Mouse (Mus musculus) heart, adult 9 months (tissue): Measurements from ENCODE around the gene Fdx1.

Source experiments
- DNase-seq, 2 experiments: peaks; one replicate each; pipeline ENCODE4 v3.0.0; 2022; ENCODE audit warnings: low spot score in 2 of 2

The Fdx1 gene

GRCm38 (mm10) chr9:51908255-51908654 is 55.1 kb downstream of the Fdx1 start:
- no peak for DNase-seq

GRCm38 (mm10) chr9:51906938-51907337 is 56.4 kb downstream of the Fdx1 start:
- DNase-seq: no peak
